Mouse (Mus musculus): Measurements from ENCODE around the gene Kiz.

Kiz gene

DNA sequence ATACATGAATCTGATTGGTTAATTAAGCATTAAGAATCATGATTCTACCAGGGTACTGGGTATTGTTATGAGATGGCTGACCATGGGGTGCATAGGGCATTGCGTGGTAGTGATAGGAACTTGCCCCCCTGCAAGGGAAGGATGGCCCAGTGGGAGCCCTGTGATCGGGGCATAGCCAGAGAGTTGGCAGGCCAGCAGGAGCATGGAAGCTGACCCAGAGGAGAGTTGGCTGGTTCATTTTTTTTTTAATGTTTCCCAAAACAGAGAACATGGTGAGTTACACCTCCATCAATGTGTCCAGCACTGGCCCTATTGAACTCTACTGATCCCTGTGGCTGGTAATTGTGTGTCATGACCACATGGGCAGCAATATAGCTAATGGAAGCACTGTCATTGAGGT lies 127.1 kb downstream of the Kiz start:
- no peak for DNase-seq (ENCODE audit: low read depth)

DNA sequence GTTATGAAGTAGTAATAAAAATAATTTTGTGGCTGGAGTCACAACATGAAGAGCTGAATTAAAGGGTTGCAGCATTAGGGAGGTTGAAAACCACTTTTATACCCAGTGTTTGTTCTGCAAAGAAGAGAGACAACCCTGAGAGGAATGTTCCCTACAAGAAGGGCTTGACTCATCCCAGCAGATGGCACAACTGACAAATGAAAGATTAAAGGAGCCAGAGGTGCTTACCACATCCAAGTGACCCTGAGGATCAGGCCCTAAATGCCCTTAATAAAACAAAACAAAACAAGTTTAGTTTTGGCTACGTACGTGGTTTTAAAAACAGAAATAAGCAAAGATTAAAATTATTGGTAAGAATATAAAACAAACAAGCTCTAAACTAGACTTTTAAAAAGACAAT lies 129.2 kb downstream of the Kiz start:
- no peak for DNase-seq (ENCODE audit: low read depth)

DNA sequence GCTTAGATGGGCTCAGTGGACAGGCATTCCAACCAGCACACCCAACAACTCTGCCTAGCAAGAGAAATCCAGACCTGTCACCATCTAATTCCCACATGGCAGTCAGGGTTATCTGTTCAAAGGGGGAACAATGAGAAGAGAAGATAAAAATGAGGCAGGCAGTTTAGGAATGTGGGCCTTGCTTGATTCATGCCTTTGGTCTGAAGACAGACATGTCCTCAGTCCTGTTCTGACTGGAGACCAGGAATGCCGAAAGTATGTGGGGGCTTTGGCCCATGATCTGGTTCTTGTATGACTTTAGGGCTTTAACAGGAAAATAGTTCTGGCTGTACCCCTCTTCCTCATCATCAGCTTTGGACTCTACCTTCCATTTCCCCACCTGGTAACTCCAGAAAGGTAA lies 130.1 kb downstream of the Kiz start:
- no peak for DNase-seq (ENCODE audit: low read depth)

DNA sequence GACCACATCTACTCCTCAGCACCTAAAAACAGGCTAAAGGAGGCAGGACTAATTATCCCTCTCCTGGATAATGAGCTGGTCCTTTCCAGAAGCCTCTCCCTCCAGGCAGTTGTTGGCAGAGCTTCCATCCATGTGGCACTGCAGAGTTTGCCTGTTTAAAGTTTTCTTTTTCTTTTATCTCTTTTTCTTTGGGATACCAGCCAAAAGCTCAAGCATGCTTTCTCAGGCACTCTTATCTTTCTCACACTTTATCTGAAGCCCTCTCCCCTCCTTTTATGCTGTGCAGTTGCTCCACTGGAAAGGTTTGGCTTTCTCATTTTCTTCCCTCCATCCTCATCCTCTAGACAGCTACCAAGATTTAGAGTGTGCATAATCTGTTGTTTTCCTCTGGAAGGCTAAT lies 130.8 kb downstream of the Kiz start:
- no peak for DNase-seq (ENCODE audit: low read depth)

DNA sequence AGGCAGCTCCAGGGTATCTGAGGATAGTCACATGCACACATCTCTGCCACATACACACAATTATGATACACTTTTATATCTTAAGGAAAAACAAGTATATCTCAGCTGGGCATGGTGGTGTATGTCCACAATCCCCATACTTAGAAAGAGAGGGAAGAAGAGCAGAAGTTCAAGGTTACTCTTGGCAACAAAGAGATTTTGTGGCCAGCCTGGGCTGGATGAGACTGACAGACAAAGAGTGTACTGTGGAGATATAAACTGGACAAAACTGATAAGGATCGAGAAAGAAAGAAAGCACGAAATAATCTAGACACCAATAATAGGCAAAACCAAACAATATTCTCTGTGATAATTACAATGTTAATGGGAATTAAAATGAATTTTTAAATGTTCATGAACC lies 151.6 kb downstream of the Kiz start:
- no peak for DNase-seq (ENCODE audit: low read depth)

DNA sequence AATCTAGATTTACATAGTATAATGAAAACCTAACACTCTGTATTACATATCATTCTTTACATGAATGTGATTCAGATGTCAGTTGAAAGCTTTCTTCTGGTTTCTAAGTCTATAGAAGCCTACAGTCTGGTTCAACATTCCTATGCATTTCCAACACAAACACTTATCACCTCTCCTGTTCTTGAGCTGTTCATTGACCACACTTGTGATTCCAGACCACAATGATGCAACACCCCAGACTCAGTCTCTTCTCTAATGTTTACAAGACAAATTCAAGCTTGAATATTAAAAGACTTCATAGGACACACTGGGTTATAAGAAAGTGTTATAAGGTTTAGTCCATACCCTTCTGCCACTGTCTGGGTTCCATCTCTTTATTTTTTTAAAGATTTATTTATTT lies 153.4 kb downstream of the Kiz start:
- DNase-seq (ENCODE audit: low read depth), result no peak

DNA sequence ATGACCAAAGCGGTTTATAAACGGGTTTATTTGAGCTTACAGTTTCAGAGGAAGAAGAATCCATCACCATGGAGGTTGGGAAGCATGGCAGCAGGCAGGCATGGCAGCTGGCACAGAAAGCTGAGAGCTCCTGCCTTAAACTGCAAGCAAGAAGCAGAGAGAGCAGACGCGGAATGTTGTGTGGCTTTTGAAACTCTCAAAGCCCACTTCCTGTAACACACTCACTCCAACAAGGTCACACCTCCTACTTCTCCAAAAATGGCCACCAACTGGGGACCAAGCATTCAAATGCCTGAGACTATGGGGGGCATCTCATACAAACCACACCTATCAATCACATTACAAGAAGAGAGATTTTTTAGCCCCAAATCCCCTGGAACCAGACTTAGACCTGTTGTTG lies 154.5 kb downstream of the Kiz start:
- DNase-seq (ENCODE audit: low read depth), result peak; percentile 60

DNA sequence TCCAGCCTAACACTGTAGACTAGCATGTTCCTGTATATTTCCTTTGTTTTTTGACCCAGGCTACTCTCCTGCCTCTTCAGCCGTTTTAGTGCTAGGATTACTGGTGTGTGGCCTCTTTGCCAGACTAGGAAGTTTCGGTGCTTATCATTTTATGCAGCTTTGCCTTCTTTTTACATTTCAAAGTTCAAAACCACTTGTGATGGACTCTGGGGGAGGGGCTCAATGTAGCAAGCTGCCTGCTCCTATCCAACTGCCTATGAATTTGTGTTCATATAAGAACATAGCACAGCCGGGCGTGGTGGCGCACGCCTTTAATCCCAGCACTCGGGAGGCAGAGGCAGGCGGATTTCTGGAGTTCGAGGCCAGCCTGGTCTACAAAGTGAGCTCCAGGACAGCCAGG lies 155.3 kb downstream of the Kiz start:
- no peak for DNase-seq (ENCODE audit: low read depth)

DNA sequence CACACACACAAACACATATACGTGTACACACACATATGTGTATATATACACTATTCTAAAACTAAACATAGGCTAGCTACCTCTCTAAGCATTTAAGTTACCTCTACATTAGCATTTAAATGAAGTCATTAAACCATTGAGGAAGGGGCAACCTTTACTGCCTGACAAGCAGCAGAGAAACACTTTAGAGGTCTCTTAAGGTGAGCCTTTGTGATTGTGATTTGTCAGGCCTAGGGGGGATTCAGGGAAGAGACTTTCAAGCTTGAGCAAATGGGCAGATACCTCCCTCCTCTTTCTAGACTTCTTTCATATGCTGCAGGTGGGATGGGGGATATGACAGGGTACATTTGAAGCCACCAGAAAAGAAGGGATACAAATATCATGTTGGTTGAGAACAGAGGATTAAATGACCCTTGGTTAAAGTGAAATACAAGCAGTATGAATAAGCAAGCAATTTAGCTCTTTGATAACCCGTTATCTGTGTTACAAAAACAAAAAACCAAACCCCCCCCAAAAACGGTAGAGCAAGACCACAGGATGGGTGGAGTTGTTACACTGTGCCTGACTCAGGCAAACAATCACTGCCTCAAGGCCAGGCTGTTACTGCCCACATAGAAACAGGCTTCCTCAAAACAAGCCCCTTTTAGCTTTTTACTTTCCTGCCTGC lies 155.9 kb downstream of the Kiz start:
- peak; percentile 82 for DNase-seq (ENCODE audit: low read depth)

DNA sequence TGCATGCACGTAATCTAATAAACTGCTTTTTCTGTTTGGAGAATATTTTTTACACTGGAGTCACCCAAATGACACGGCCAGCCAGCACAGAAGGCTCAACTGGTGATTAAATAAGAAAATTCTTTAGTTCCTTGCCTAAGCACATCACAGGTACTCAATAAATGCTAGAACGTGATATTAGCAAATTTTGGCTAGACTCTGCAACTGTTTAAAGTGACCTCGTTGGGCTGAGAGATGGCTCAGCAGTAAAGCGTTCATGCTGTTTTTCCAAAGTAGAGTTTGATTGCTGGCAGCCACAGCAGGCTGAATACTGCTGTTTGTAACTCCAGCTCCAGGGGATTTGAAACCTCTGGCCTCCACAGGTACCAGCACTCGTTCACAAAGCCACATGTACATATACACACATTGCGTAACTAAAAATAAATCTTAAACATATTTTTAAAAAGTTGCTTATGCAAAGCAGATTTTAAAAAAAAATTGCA lies 156.5 kb downstream of the Kiz start:
- DNase-seq (ENCODE audit: low read depth), result no peak

DNA sequence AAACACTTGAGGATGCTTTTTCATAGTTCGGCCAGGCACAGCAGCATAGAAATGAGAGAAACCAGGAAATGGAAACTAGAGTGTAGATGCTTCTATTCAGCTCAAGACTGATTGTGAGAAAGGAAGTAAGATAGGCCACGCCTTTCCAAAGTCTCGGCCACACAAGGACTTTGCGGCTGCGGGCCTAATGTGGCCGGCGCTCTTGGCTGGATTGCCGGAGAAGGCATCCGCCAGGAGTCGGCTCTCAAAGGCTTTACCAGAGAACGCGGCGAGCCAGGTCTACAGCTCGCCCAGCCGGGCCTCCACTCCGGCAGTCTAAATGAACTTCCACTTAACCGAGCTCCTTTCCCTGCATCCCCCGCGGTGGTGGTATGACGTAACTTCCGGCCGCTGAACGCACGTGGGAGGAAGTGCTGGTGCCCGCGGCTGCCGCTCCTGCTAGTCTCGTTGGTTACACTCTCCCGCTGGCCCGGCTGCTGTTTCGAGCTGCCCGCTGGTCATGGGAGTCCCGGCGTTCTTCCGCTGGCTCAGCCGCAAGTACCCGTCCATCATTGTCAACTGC lies 157.0 kb downstream of the Kiz start, which contains the start of gene Xrn2:
Xrn2 (plus strand) TSS at position 374 of the 562 bp plus-strand sequence.
- DNase-seq (ENCODE audit: low read depth), result peak; percentile 98

DNA sequence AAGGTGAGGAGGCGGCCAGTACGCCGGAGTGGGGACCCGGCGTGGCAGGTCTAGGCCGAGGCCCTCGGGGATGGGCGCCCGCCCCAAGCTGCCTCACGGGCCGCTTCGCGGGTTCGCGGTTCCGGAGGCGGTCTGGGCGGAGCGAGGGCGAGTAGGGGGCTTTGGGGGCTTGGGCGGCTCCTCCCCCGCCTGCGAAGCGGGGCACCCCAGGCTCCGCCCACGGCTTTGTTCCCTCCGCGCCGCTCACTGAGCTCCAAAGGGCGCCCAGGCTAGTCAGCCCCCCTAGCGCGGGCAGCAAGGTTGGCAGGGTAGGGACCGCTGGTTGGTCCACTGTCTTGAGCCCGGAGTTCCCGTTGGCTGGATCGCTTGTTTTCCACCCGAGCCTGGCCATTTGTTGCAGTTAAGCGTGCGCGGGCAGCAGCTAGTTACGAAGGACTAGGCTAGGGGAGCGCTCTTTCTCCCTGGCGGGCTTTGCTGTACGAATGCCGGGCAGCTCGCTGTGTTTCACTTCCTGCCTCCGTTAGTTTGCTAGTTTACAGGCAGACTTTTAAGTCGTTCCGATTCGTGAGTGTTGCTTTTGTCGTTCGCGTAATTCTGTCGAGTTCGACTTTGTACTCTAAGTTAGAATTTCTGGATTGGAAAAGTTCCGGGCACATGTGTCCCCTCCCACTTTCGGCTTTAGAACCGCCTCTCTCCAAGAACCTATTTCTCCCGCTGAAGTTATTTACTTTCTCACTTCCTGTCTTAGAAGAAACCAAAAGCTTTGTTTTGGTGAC lies 157.7 kb downstream of the Kiz start:
- DNase-seq (ENCODE audit: low read depth), result peak; percentile 87

DNA sequence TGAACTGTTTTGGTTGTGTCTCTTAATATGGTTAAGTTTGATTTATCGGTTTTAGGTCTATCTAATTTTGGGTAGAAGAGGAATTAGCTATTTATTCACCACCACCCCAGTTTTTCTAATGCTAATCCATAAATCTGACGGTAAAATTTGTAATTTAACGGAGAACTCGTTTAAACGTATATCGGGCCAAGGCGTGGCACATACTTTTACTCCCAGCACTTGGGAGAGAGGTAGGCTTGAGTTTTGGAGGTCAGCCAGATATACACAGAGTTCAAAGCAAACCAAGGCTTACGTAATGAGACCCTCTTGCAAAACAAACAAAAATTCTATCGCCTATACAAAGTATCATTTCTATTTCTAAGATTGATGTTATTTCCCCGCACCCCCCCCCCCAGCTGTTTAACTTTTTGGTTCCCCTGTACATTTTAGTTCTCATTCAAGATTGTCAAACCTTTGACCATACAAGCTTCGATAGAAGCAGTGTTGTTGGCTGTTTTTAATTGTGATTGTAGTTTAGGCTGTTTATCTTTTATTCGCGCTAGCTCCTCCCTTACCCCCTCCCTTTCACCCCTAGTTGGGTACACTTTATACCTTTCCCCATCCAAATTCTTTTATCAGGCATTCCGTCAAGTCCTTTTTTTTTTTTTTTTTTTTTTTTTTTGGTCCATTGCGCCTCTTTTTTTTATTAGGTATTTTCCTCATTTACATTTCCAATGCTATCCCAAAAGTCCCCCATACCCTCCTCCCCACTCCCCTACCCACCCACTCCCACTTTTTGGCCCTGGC lies 158.6 kb downstream of the Kiz start:
- no peak for DNase-seq (ENCODE audit: low read depth)

Data from induced T-regulatory cell, adult 2 months (primary cell).